Mouse (Mus musculus): ENCODE measurements at regions not wholly inside any gene's neighbourhood (a gene's known extent, or its start where the extent isn't known, plus 50 kb on each side); places are given as distances from the start of the nearest gene placed in this dataset.

- WGBS = 82% methylated on average over 6 of the region's 6 CpGs
- no peak for DNase-seq (ENCODE audit: extremely low spot score, low spot score)
- Histone ChIP-seq H3K27ac (no peak overlapping the region), H3K4me3 (no peak overlapping the region), H3K4me1 (peaks cover 22% of the 10 kb centered on the region), H3K36me3 (replicated peaks) (no peaks in the 10 kb centered on the region), H3K27me3 (ENCODE audit: poor library complexity, severe bottlenecking) (no peaks in the 10 kb centered on the region), H3K9me3 (no peaks in the 10 kb centered on the region)
These were observed 127.3 kb upstream of the Prr30 start for GRCm38 (mm10) chr14:101327421-101327820.

DNA sequence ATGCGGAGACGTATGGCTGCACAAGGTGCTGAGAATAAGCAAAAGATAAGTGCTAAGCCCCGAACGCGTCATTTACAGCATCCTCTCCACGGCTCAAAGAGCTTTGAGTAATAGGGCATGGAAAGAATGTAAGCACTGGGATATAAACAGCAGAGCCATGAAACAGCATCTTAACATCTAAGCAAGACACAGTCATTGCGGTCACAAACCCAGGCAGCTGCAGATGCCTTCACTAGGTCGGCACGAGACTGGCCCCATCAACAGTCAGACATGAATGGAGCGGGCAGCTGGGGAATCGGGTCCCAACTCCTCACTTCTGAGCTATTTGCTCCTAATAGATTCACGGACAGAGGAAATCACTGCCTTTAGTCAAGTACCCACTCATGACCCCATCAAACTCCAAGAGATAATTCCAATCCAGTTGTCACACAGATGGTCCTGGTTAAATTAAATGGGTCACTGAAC lies 126.4 kb upstream of the Prr30 start:
- DNase-seq (ENCODE audit: extremely low spot score, low spot score) = no peak
- no peaks in the 10 kb centered on the region for H3K36me3 ChIP-seq (replicated peaks)
- no peaks in the 10 kb centered on the region for H3K27me3 ChIP-seq (ENCODE audit: poor library complexity, severe bottlenecking)
- no peaks in the 10 kb centered on the region for H3K9me3 ChIP-seq
- H3K27ac ChIP-seq = no peak overlapping the region
- H3K4me3 ChIP-seq = no peak overlapping the region
- 73% methylated on average over 12 of the region's 12 CpGs for WGBS
- peaks cover 13% of the 10 kb centered on the region for H3K4me1 ChIP-seq

- no peak for DNase-seq (ENCODE audit: extremely low spot score, low spot score)
- no peaks in the 10 kb centered on the region for H3K36me3 ChIP-seq (replicated peaks)
- H3K4me1 ChIP-seq = peaks cover 13% of the 10 kb centered on the region
- H3K9me3 ChIP-seq = no peaks in the 10 kb centered on the region
- H3K4me3 ChIP-seq = no peak overlapping the region
- H3K27me3 ChIP-seq (ENCODE audit: poor library complexity, severe bottlenecking) = no peaks in the 10 kb centered on the region
- H3K27ac ChIP-seq = no peak overlapping the region
- WGBS = 90% methylated on average over 6 of the region's 6 CpGs
These were observed 123.2 kb upstream of the Prr30 start for GRCm38 (mm10) chr14:101323361-101323760.

DNA sequence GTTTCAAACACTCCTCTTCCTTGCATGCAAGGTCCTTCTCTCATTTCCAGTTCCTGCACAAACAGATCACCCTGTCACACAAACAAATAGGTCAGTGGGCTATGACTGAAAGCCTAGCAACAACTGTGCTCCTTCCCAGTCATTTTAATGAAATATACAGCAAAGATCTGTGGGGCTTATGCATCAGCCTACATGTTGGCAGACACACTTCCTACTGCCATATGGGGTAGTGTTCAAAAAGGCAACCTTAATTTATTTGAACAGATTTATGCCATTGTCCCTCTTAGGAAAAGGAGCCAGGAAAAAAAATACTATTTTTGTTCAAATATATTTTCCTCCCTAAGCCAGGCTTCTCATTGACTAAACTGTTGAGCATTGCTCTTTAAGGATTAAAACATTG lies 107.8 kb upstream of the Prr30 start:
- Histone ChIP-seq H3K27ac (no peak overlapping the region), H3K27me3 (ENCODE audit: poor library complexity, severe bottlenecking) (no peaks in the 10 kb centered on the region), H3K4me1 (peaks cover 4% of the 10 kb centered on the region), H3K4me3 (no peak overlapping the region), H3K36me3 (replicated peaks) (no peaks in the 10 kb centered on the region), H3K9me3 (no peaks in the 10 kb centered on the region)
- DNase-seq (ENCODE audit: extremely low spot score, low spot score) = no peak

GRCm38 (mm10) chr14:101304487-101305032 lies 104.4 kb upstream of the Prr30 start:
- H3K9me3 ChIP-seq = no peaks in the 10 kb centered on the region
- no peaks in the 10 kb centered on the region for H3K4me1 ChIP-seq
- H3K4me3 ChIP-seq = no peak overlapping the region
- no peak overlapping the region for H3K27ac ChIP-seq
- no peaks in the 10 kb centered on the region for H3K27me3 ChIP-seq (ENCODE audit: poor library complexity, severe bottlenecking)
- no peak for DNase-seq (ENCODE audit: extremely low spot score, low spot score)
- WGBS = 80% methylated on average over 4 of the region's 4 CpGs
- no peaks in the 10 kb centered on the region for H3K36me3 ChIP-seq (replicated peaks)

GRCm38 (mm10) chr14:101297841-101298240 lies 97.7 kb upstream of the Prr30 start:
- Histone ChIP-seq H3K27ac (no peak overlapping the region), H3K4me1 (no peaks in the 10 kb centered on the region), H3K4me3 (no peak overlapping the region), H3K9me3 (no peaks in the 10 kb centered on the region), H3K36me3 (replicated peaks) (no peaks in the 10 kb centered on the region), H3K27me3 (ENCODE audit: poor library complexity, severe bottlenecking) (no peaks in the 10 kb centered on the region)
- 98% methylated on average over 3 of the region's 3 CpGs for WGBS
- DNase-seq (ENCODE audit: extremely low spot score, low spot score) = no peak

GRCm38 (mm10) chr14:101294693-101295092 lies 94.6 kb upstream of the Prr30 start:
- 36% methylated on average over 7 of the region's 7 CpGs for WGBS
- DNase-seq (ENCODE audit: extremely low spot score, low spot score) = no peak
- Histone ChIP-seq H3K4me3 (no peak overlapping the region), H3K36me3 (replicated peaks) (no peaks in the 10 kb centered on the region), H3K4me1 (no peaks in the 10 kb centered on the region), H3K27ac (no peak overlapping the region), H3K27me3 (ENCODE audit: poor library complexity, severe bottlenecking) (no peaks in the 10 kb centered on the region), H3K9me3 (no peaks in the 10 kb centered on the region)

DNA sequence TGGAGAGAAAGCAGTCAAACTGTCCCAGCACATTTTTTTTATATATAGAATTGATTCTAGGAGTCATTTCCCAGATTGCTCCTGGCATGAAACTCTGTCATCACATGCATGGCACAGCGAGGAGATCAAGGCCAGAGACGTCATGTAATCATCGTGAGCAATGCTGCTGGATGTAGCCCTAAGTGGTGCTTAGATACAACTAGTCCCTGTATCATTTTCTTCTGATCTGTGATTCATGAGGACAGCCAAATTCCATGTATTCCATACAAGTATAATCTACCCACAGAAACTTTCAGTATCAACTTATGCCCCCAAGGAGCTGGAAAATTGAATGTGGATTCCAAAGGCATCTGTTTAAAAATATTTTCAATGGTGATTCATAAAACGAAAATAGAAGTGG lies 87.6 kb upstream of the Prr30 start:
- 93% methylated on average over 4 of the region's 4 CpGs for WGBS
- H3K36me3 ChIP-seq (replicated peaks) = no peaks in the 10 kb centered on the region
- DNase-seq (ENCODE audit: extremely low spot score, low spot score) = no peak
- no peaks in the 10 kb centered on the region for H3K9me3 ChIP-seq
- no peak overlapping the region for H3K4me3 ChIP-seq
- no peak overlapping the region for H3K27ac ChIP-seq
- no peaks in the 10 kb centered on the region for H3K27me3 ChIP-seq (ENCODE audit: poor library complexity, severe bottlenecking)
- no peaks in the 10 kb centered on the region for H3K4me1 ChIP-seq

- Histone ChIP-seq H3K36me3 (replicated peaks) (no peaks in the 10 kb centered on the region), H3K4me1 (peaks cover 18% of the 10 kb centered on the region), H3K27ac (peak overlapping the region; percentile 60; the same call in 1 of the 2 replicates), H3K27me3 (ENCODE audit: poor library complexity, severe bottlenecking) (no peaks in the 10 kb centered on the region), H3K9me3 (no peaks in the 10 kb centered on the region), H3K4me3 (no peak overlapping the region)
- WGBS = 73% methylated on average over 4 of the region's 4 CpGs
- no peak for DNase-seq (ENCODE audit: extremely low spot score, low spot score)
These were observed 69.1 kb upstream of the Prr30 start for GRCm38 (mm10) chr14:101269048-101269789.

DNA sequence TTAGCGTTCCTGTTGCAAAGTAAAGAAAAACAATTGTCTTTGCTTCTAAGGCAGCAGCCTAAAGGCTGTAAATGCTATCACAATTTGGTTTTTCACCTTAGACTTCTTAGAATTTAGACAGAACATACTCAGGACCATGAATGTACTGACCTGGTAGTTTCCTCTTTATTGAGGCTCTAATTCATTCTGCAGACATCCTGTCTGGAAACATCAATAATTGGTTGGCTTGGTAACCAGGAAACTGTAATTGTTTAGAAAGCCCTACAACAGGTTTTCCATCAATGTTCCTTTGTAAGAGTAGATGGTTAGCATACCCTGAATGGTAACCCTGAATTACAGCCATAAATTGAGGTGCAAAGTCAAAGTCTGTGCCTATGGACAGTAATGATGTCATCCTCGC lies 67.4 kb upstream of the Prr30 start:
- H3K4me3 ChIP-seq = no peak overlapping the region
- no peaks in the 10 kb centered on the region for H3K9me3 ChIP-seq
- DNase-seq (ENCODE audit: extremely low spot score, low spot score) = no peak
- peaks cover 18% of the 10 kb centered on the region for H3K4me1 ChIP-seq
- H3K36me3 ChIP-seq (replicated peaks) = no peaks in the 10 kb centered on the region
- WGBS = 90% methylated on average over 2 of the region's 2 CpGs
- no peaks in the 10 kb centered on the region for H3K27me3 ChIP-seq (ENCODE audit: poor library complexity, severe bottlenecking)
- H3K27ac ChIP-seq = no peak overlapping the region

All from forebrain, embryonic 10.5 days (tissue).